Comparison of ENCODE assay signal across 8 mouse cellular contexts in genomic region chr3:35404492-35405390, GRCm38 (mm10).
DNase-seq lines count a peak whose midpoint lies in the region; ATAC-seq lines count a peak whose summit lies in the region.

No protein-coding gene starts in this region.

- H3K36me3 ChIP-seq in kidney, embryonic 14.5 days (ENCODE audit: control insufficient read depth, insufficient read depth, low read length): no peaks in the 10 kb centered on the region
- H3K36me3 ChIP-seq in midbrain, embryonic 11.5 days (ENCODE audit: control insufficient read depth, insufficient read depth, low read length): no peaks in the 10 kb centered on the region

- H3K27ac ChIP-seq in kidney, embryonic 14.5 days (ENCODE audit: low read depth, low read length): no peak overlapping the region
- peak overlapping the region; percentile 86 for H3K27ac ChIP-seq in midbrain, embryonic 11.5 days (ENCODE audit: low read depth, low read length)

- H3K27me3 ChIP-seq in kidney, embryonic 14.5 days (ENCODE audit: control insufficient read depth, insufficient read depth, low read length): no peaks in the 10 kb centered on the region
- no peaks in the 10 kb centered on the region for H3K27me3 ChIP-seq in midbrain, embryonic 11.5 days (ENCODE audit: control insufficient read depth, insufficient read depth, low read length)

- H3K4me1 ChIP-seq in kidney, embryonic 14.5 days (ENCODE audit: control insufficient read depth, insufficient read depth, low read length): peaks cover 4% of the 10 kb centered on the region; the same call in 1 of the 2 replicates
- peaks cover 7% of the 10 kb centered on the region for H3K4me1 ChIP-seq in midbrain, embryonic 11.5 days (ENCODE audit: control insufficient read depth, insufficient read depth, low read length)

- no peak overlapping the region; the same call in 1 of the 2 replicates for H3K9ac ChIP-seq in kidney, embryonic 14.5 days (ENCODE audit: low read depth, low read length)
- H3K9ac ChIP-seq in midbrain, embryonic 11.5 days (ENCODE audit: low read length): peak overlapping the region; percentile 34; the same call in 1 of the 2 replicates

- WGBS in kidney, embryonic 14.5 days: 14% methylated on average over 10 of the region's 10 CpGs
- 3% methylated on average over 10 of the region's 10 CpGs for WGBS in midbrain, embryonic 11.5 days

- no peak for DNase-seq in kidney, adult 11 months
- peak; percentile 80 for DNase-seq in R1 (ENCODE audit: low read depth, low spot score)
- DNase-seq in forelimb bud, embryonic 11.5 days (ENCODE audit: low read depth, low spot score): peak; percentile 49
- peak; percentile 97 for DNase-seq in midbrain, embryonic 11.5 days (ENCODE audit: low spot score, missing footprints)
- DNase-seq in ovary, postnatal 36 days (ENCODE audit: low spot score): no peak
- DNase-seq in spleen, postnatal 36 days (ENCODE audit: low spot score in 2 of 2): no peak
- no peak for DNase-seq in spleen, postnatal 10 days (ENCODE audit: low spot score in 2 of 2)

- H3K9me3 ChIP-seq in kidney, embryonic 14.5 days (ENCODE audit: control insufficient read depth, low read length): no peaks in the 10 kb centered on the region
- H3K9me3 ChIP-seq in midbrain, embryonic 11.5 days (ENCODE audit: control insufficient read depth, low read length): no peaks in the 10 kb centered on the region

- ATAC-seq in kidney, embryonic 14.5 days (ENCODE audit: low FRiP score, low TSS enrichment): peak; percentile 49
- ATAC-seq in midbrain, embryonic 11.5 days (ENCODE audit: low FRiP score): peak; percentile 83

- no peak overlapping the region for H3K4me3 ChIP-seq in kidney, embryonic 14.5 days (ENCODE audit: low read length)
- no peak overlapping the region for H3K4me3 ChIP-seq in midbrain, embryonic 11.5 days (ENCODE audit: low read depth, low read length)

- peak overlapping the region; percentile 24 for H3K4me2 ChIP-seq in kidney, embryonic 14.5 days (replicated peaks; ENCODE audit: low read depth, low read length)
- no peak overlapping the region for H3K4me2 ChIP-seq in midbrain, embryonic 11.5 days

Comparison
In these comparisons a context has a peak if more than half of its experiments do, and no peak if none do; other contexts are left out.
1. DNase-seq: peak in R1 (single experiment), forelimb bud, embryonic 11.5 days (single experiment) and midbrain, embryonic 11.5 days (single experiment); none in kidney, adult 11 months (single experiment), ovary, postnatal 36 days (single experiment), spleen, postnatal 36 days (0 of 2) and spleen, postnatal 10 days (0 of 2).